Mouse (Mus musculus) liver, embryonic 11.5 days (tissue): ENCODE measurements at regions not wholly inside any gene's neighbourhood (a gene's known extent, or its start where the extent isn't known, plus 50 kb on each side); places are given as distances from the start of the nearest gene placed in this dataset.
"Not testable (repeated sequence)": the region's sequence is repeated elsewhere in the genome, so short reads cannot be mapped to it uniquely, and the experiment has no call there.

ENCODE experiments used
- ATAC-seq: fragments of 200-750 bp; cut with Nextera tagmentation; replicated peaks from 2 replicates; pipeline ENCODE4 v1.8.0; 2017; ENCODE audit warnings: moderate number of reproducible peaks, mild to moderate bottlenecking, moderate TSS enrichment, moderate library complexity; ENCODE audit not compliant: low FRiP score
- DNase-seq: peaks from one replicate; pipeline ENCODE4 v3.0.0-alpha.2; 2017; ENCODE audit warnings: low spot score
- H3K27ac ChIP-seq: fragments of 300-500 bp; sonication (generic); 2 replicates; pipeline ENCODE4 v1.5.1; 2014; ENCODE audit warnings: mild to moderate bottlenecking, low read depth, low read length, control low read depth
- H3K27me3 ChIP-seq: fragments of 300-500 bp; sonication (generic); replicated peaks from 2 replicates; pipeline ENCODE4 v1.6.1; 2014; ENCODE audit warnings: low read length, mixed read lengths; ENCODE audit not compliant: control insufficient read depth, insufficient read depth
- H3K36me3 ChIP-seq: fragments of 300-500 bp; sonication (generic); 2 replicates; pipeline ENCODE4 v1.6.1; 2014; ENCODE audit warnings: mild to moderate bottlenecking, low read length, moderate library complexity, mixed read lengths; ENCODE audit not compliant: control insufficient read depth, insufficient read depth
- H3K4me1 ChIP-seq: fragments of 300-500 bp; sonication (generic); replicated peaks from 2 replicates; pipeline ENCODE4 v1.6.1; 2014; ENCODE audit warnings: low read length, mixed read lengths; ENCODE audit not compliant: control insufficient read depth, insufficient read depth
- H3K4me2 ChIP-seq: fragments of 300-500 bp; sonication (generic); 2 replicates; pipeline ENCODE4 v1.6.1; 2014; ENCODE audit warnings: mild to moderate bottlenecking, control low read depth, moderate library complexity
- H3K4me3 ChIP-seq: fragments of 300-500 bp; sonication (generic); 2 replicates; pipeline ENCODE4 v1.5.1; 2014; ENCODE audit warnings: low read depth, low read length, control low read depth
- H3K9ac ChIP-seq: fragments of 300-500 bp; sonication (generic); 2 replicates; pipeline ENCODE4 v1.6.1; 2014; ENCODE audit warnings: low read depth, low read length, control low read depth
- H3K9me3 ChIP-seq: fragments of 300-500 bp; sonication (generic); 2 replicates; pipeline ENCODE4 v1.6.1; 2016; ENCODE audit warnings: low read length, inconsistent platforms, mixed read lengths; ENCODE audit not compliant: control insufficient read depth
- WGBS: fragments of 180-500 bp; shearing (Covaris S2); extraction: QIAGEN DNeasy Blood & Tissue Kit; methylation state at CpG from one replicate; pipeline ENCODE4 v1.1.7; 2014; 5-methylcytosine and 5-hydroxymethylcytosine counted together

GRCm38 (mm10) chr4:55243091-55244058 lies 106.5 kb upstream of the Rad23b start:
- ATAC-seq (no peak), DNase-seq (no peak)
- no peaks in the 10 kb centered on the region for H3K4me1 ChIP-seq
- 71% methylated on average over 14 of the region's 14 CpGs for WGBS
- H3K4me3 ChIP-seq: no peak overlapping the region
- H3K9me3 ChIP-seq: no peaks in the 10 kb centered on the region
- H3K27me3 ChIP-seq: no peaks in the 10 kb centered on the region
- H3K9ac ChIP-seq: no peak overlapping the region
- no peak overlapping the region for H3K4me2 ChIP-seq
- no peak overlapping the region for H3K27ac ChIP-seq
- H3K36me3 ChIP-seq: no peaks in the 10 kb centered on the region

GRCm38 (mm10) chr4:55245789-55246188 lies 104.1 kb upstream of the Rad23b start:
- H3K36me3 ChIP-seq: no peaks in the 10 kb centered on the region
- H3K4me1 ChIP-seq: no peaks in the 10 kb centered on the region
- no peak overlapping the region for H3K9ac ChIP-seq
- DNase-seq (no peak), ATAC-seq (no peak)
- H3K27ac ChIP-seq: no peak overlapping the region
- no peak overlapping the region for H3K4me2 ChIP-seq
- no peak overlapping the region for H3K4me3 ChIP-seq
- WGBS: 81% methylated on average over 10 of the region's 10 CpGs
- H3K27me3 ChIP-seq: no peaks in the 10 kb centered on the region
- no peaks in the 10 kb centered on the region for H3K9me3 ChIP-seq

- Histone ChIP-seq H3K9ac (no peak overlapping the region), H3K4me3 (no peak overlapping the region), H3K27me3 (no peaks in the 10 kb centered on the region), H3K4me1 (no peaks in the 10 kb centered on the region), H3K36me3 (no peaks in the 10 kb centered on the region), H3K9me3 (no peaks in the 10 kb centered on the region), H3K4me2 (no peak overlapping the region), H3K27ac (no peak overlapping the region)
- ATAC-seq (no peak), DNase-seq (no peak)
- WGBS: 34% methylated on average over 3 of the region's 3 CpGs
Observed at GRCm38 (mm10) chr4:55250334-55250733, 99.5 kb upstream of the Rad23b start.

- ATAC-seq: no peak
- Histone ChIP-seq H3K27me3 (no peaks in the 10 kb centered on the region), H3K4me1 (no peaks in the 10 kb centered on the region), H3K4me3 (no peak overlapping the region), H3K27ac (no peak overlapping the region), H3K9ac (no peak overlapping the region), H3K9me3 (no peaks in the 10 kb centered on the region), H3K36me3 (no peaks in the 10 kb centered on the region), H3K4me2 (no peak overlapping the region)
- no peak for DNase-seq
- WGBS: 81% methylated on average over 5 of the region's 5 CpGs
Observed at GRCm38 (mm10) chr4:55251546-55251945, 98.3 kb upstream of the Rad23b start.

- Histone ChIP-seq H3K4me2 (no peak overlapping the region), H3K9ac (no peak overlapping the region), H3K4me3 (no peak overlapping the region), H3K9me3 (no peaks in the 10 kb centered on the region), H3K4me1 (no peaks in the 10 kb centered on the region), H3K27ac (no peak overlapping the region), H3K36me3 (no peaks in the 10 kb centered on the region), H3K27me3 (no peaks in the 10 kb centered on the region)
- 82% methylated on average over 8 of the region's 8 CpGs for WGBS
- DNase-seq (no peak), ATAC-seq (no peak)
Observed at GRCm38 (mm10) chr4:55253769-55254168, 96.1 kb upstream of the Rad23b start.

- no peak overlapping the region for H3K9ac ChIP-seq
- no peaks in the 10 kb centered on the region for H3K9me3 ChIP-seq
- no peak overlapping the region for H3K27ac ChIP-seq
- WGBS: 75% methylated on average over 8 of the region's 8 CpGs
- H3K4me2 ChIP-seq: no peak overlapping the region
- ATAC-seq: no peak
- no peaks in the 10 kb centered on the region for H3K36me3 ChIP-seq
- no peak for DNase-seq
- no peaks in the 10 kb centered on the region for H3K27me3 ChIP-seq
- no peaks in the 10 kb centered on the region for H3K4me1 ChIP-seq
- H3K4me3 ChIP-seq: no peak overlapping the region
Observed at GRCm38 (mm10) chr4:55271965-55272630, 77.7 kb upstream of the Rad23b start.

- Histone ChIP-seq H3K9ac (no peak overlapping the region), H3K4me2 (no peak overlapping the region), H3K4me1 (no peaks in the 10 kb centered on the region), H3K36me3 (no peaks in the 10 kb centered on the region), H3K27ac (no peak overlapping the region), H3K9me3 (no peaks in the 10 kb centered on the region), H3K27me3 (no peaks in the 10 kb centered on the region), H3K4me3 (no peak overlapping the region)
- 42% methylated on average over 5 of the region's 5 CpGs for WGBS
- DNase-seq (no peak), ATAC-seq (no peak)
Observed at GRCm38 (mm10) chr4:55276300-55276952, 73.4 kb upstream of the Rad23b start.

- not testable (repeated sequence) for H3K4me2 ChIP-seq, H3K27ac ChIP-seq, H3K9me3 ChIP-seq, H3K4me1 ChIP-seq, ATAC-seq, DNase-seq, H3K27me3 ChIP-seq, H3K36me3 ChIP-seq, H3K9ac ChIP-seq, H3K4me3 ChIP-seq
- WGBS: 86% methylated on average over 8 of the region's 8 CpGs
Observed at GRCm38 (mm10) chr4:55279351-55279750, 70.5 kb upstream of the Rad23b start.
